Mouse (Mus musculus) stomach, postnatal 0 days (tissue): Measurements from ENCODE around the gene Acaca. TPM values are rescaled to one million over a fixed set of nuclear protein-coding genes. Genes with fewer than 3 reads are reported as not detected.
A peak's percentile ranks its signal among the peaks of the same experiment; 100 is the strongest.
"Not testable (repeated sequence)": the region's sequence is repeated elsewhere in the genome, so short reads cannot be mapped to it uniquely, and the experiment has no call there.

ENCODE experiments used
- ATAC-seq: fragments of 200-750 bp; cut with Nextera tagmentation; 2 replicates; pipeline ENCODE4 v1.8.0; 2017; ENCODE audit not compliant: low FRiP score, low TSS enrichment
- DNase-seq: peaks from one replicate; pipeline ENCODE4 v3.0.0-alpha.2; 2016; ENCODE audit warnings: low spot score
- H3K27ac ChIP-seq: fragments of 300-500 bp; sonication (generic); replicated peaks from 2 replicates; pipeline ENCODE4 v1.5.1; 2014; ENCODE audit warnings: mild to moderate bottlenecking, control low read depth
- H3K27me3 ChIP-seq: fragments of 300-500 bp; sonication (generic); 2 replicates; pipeline ENCODE4 v1.6.1; 2014; ENCODE audit warnings: low read length; ENCODE audit not compliant: control insufficient read depth, insufficient read depth
- H3K36me3 ChIP-seq: fragments of 300-500 bp; sonication (generic); 2 replicates; pipeline ENCODE4 v1.6.1; 2014; ENCODE audit warnings: low read length, mixed read lengths; ENCODE audit not compliant: control insufficient read depth, insufficient read depth
- H3K4me1 ChIP-seq: fragments of 300-500 bp; sonication (generic); replicated peaks from 2 replicates; pipeline ENCODE4 v1.6.1; 2014; ENCODE audit warnings: antibody characterized with exemption; ENCODE audit not compliant: control insufficient read depth, insufficient read depth
- H3K4me2 ChIP-seq: fragments of 300-500 bp; sonication (generic); replicated peaks from 2 replicates; pipeline ENCODE4 v1.6.1; 2014; ENCODE audit warnings: low read depth, mild to moderate bottlenecking, control low read depth, moderate library complexity
- H3K4me3 ChIP-seq: fragments of 300-500 bp; sonication (generic); 2 replicates; pipeline ENCODE4 v1.5.1; 2014; ENCODE audit warnings: low read depth, low read length, control low read depth
- H3K9ac ChIP-seq: fragments of 300-500 bp; sonication (generic); 2 replicates; pipeline ENCODE4 v1.6.1; 2014; ENCODE audit warnings: mild to moderate bottlenecking, low read length, control low read depth, mixed read lengths
- H3K9me3 ChIP-seq: fragments of 300-500 bp; sonication (generic); 2 replicates; pipeline ENCODE4 v1.6.1; 2016; ENCODE audit warnings: low read length; ENCODE audit not compliant: control insufficient read depth
- CTCF ChIP-seq: IDR thresholded peaks from 2 replicates; pipeline ENCODE4 v1.5.1; 2016; ENCODE audit warnings: antibody characterized with exemption, low read depth, mild to moderate bottlenecking, moderate library complexity
- EP300 ChIP-seq: optimal IDR thresholded peaks from 2 replicates; pipeline ENCODE3; 2016; ENCODE audit warnings: antibody characterized with exemption
- WGBS: fragments of 180-500 bp; shearing (Covaris S2); extraction: QIAGEN DNeasy Blood & Tissue Kit; methylation state at CpG from one replicate; pipeline ENCODE4 v1.1.7; 2014; 5-methylcytosine and 5-hydroxymethylcytosine counted together
- polyA plus RNA-seq: library from polyadenylated mRNA; unstranded; fragments of >200 nt; fragmentation: Nextera tagmentation; extraction: Ambion mirVana; gene quantifications from 2 replicates; pipeline ENCODE4 v1.2.1, GENCODE M21; 2015

Acaca gene
- polyA plus RNA-seq, 1 experiment from 2014 or later, result 4.5 TPM

DNA sequence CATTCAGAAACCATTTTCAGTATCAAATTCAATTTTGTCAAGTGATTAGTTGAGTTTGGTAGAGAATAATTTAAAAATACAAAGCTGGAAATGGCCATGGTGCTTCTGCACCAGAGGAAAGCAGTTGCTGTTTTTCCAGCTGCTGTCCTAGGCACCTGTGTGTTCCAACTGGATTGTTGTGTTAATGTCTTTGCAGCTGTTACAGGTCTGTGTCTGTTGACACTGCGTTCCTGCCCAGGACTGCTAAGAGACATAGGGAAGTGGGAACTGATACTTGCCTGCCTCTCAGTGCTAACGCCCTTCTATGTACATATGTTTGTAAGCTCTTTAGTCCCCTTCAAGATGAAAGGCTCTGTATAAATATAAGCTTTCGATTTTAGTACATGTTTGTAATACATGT lies 203.4 kb downstream of the Acaca start:
- Histone ChIP-seq H3K9me3 (no peaks in the 10 kb centered on the region), H3K4me3 (no peak overlapping the region), H3K36me3 (no peaks in the 10 kb centered on the region), H3K4me2 (no peak overlapping the region), H3K9ac (no peak overlapping the region), H3K4me1 (no peaks in the 10 kb centered on the region), H3K27ac (no peak overlapping the region), H3K27me3 (no peaks in the 10 kb centered on the region)
- DNase-seq (no peak), ATAC-seq (peak; percentile 32; the same call in 1 of the 2 replicates)
- WGBS, result 46% methylated on average over 3 of the region's 3 CpGs
- TF ChIP-seq EP300 (no peak), CTCF (no peak)

DNA sequence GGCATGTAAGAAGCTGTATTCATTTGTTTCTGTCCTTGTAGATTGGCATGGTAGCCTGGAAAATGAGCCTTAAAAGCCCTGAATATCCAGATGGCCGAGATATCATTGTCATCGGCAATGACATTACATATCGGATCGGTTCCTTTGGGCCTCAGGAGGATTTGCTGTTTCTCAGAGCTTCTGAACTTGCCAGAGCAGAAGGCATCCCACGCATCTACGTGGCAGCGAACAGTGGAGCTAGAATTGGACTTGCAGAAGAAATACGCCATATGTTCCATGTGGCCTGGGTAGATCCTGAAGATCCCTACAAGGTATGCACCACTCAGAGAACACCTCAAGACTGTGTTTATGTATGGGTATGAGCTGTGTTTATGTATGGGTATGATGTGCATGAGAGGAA lies 208.8 kb downstream of the Acaca start:
- 100% methylated on average over 5 of the region's 8 CpGs for WGBS
- DNase-seq, H3K4me2 ChIP-seq, H3K27me3 ChIP-seq, H3K36me3 ChIP-seq, H3K9ac ChIP-seq, H3K4me1 ChIP-seq, H3K9me3 ChIP-seq, H3K27ac ChIP-seq, H3K4me3 ChIP-seq, ATAC-seq: not testable (repeated sequence)

DNA sequence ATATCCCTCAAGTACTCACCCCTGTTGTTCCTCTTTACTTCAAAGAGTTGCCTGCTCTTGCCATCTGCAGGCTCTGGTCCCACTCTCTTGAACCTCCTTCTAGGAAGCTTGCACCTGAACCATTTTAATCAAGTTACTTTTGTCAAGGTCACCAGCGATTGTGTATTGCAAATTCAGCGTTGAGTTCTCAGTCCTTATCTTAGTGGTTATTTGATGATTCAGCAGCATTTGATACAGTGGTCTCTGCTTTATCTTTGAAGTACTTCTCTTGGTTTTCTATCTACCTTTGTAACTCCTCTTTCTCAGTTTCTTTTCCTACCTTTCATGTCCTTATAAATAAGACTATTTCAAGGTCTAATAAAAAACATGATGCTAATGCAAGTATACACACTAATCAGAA lies 211.2 kb downstream of the Acaca start:
- TF ChIP-seq CTCF, result no peak
- no peak for TF ChIP-seq EP300
- H3K4me2 ChIP-seq, result no peak overlapping the region
- no peak overlapping the region for H3K9ac ChIP-seq
- H3K9me3 ChIP-seq, result no peaks in the 10 kb centered on the region
- no peaks in the 10 kb centered on the region for H3K27me3 ChIP-seq
- H3K36me3 ChIP-seq, result no peaks in the 10 kb centered on the region
- 69% methylated on average over 2 of the region's 2 CpGs for WGBS
- no peaks in the 10 kb centered on the region for H3K4me1 ChIP-seq
- DNase-seq, result no peak
- no peak overlapping the region for H3K4me3 ChIP-seq
- ATAC-seq, result no peak
- H3K27ac ChIP-seq, result no peak overlapping the region

DNA sequence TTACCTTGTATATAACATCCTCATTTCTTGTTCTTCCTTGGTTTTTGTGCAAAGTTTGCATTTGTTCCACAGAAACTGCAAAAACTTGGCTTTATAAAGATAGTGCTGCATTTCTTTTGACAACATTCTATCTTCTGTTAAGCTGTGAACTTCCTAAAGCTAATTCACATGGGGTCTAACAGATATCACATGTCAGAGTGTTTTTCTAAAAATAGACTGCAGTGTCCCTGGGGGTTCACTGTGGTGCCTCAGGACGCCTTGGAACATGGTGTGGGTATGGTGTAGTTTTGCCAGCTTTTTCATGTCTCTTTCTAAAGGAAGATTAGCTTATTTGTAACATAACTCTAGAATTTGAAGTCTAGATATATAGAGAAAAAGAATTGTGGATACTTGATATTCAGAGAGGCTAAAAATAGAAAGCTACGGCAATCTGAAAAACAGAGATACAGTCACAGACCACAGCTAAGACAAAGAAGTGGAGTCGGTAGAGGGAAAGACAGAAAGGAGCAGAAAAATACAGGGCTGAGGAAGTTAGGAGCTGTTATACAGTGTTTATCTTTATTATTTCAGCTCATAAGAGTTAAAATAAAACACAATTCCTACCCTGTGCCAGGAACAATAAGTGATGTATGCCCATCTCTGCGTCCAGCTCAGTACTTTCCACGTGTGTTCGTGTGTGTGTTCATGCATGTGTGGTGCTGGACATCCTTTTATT lies 215.2 kb downstream of the Acaca start:
- no peak for DNase-seq
- H3K4me3 ChIP-seq, result no peak overlapping the region
- TF ChIP-seq EP300 (no peak), CTCF (no peak)
- H3K27me3 ChIP-seq, result no peaks in the 10 kb centered on the region
- H3K36me3 ChIP-seq, result no peaks in the 10 kb centered on the region
- H3K9me3 ChIP-seq, result no peaks in the 10 kb centered on the region
- no peak overlapping the region for H3K4me2 ChIP-seq
- H3K4me1 ChIP-seq, result no peaks in the 10 kb centered on the region
- ATAC-seq, result no peak
- 71% methylated on average over 6 of the region's 6 CpGs for WGBS
- no peak overlapping the region for H3K9ac ChIP-seq
- no peak overlapping the region for H3K27ac ChIP-seq

DNA sequence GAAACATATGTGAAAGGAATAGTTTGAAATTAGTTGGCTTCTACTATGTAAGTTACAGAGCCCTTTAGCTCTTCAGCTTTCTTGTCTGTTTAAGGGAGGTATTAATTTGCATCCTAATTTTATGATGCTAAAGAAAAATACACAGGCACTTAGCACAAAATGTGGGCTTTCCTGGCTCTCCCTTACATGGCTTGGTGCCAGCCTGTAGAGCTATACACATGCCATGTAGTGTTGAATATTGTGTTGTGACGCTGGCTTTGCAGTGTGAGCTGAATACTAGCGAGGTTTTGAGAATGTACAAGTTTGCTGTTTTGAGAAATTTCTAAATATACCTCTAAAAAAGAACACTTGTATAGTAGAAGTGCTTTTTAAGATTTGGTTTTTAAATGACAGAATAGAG lies 218.3 kb downstream of the Acaca start:
- Histone ChIP-seq H3K4me3 (no peak overlapping the region), H3K4me1 (no peaks in the 10 kb centered on the region), H3K9ac (no peak overlapping the region), H3K27me3 (no peaks in the 10 kb centered on the region), H3K9me3 (no peaks in the 10 kb centered on the region), H3K27ac (no peak overlapping the region), H3K4me2 (no peak overlapping the region), H3K36me3 (no peaks in the 10 kb centered on the region)
- 75% methylated on average over 2 of the region's 2 CpGs for WGBS
- ATAC-seq (no peak), DNase-seq (no peak)
- TF ChIP-seq CTCF (no peak), EP300 (no peak)

DNA sequence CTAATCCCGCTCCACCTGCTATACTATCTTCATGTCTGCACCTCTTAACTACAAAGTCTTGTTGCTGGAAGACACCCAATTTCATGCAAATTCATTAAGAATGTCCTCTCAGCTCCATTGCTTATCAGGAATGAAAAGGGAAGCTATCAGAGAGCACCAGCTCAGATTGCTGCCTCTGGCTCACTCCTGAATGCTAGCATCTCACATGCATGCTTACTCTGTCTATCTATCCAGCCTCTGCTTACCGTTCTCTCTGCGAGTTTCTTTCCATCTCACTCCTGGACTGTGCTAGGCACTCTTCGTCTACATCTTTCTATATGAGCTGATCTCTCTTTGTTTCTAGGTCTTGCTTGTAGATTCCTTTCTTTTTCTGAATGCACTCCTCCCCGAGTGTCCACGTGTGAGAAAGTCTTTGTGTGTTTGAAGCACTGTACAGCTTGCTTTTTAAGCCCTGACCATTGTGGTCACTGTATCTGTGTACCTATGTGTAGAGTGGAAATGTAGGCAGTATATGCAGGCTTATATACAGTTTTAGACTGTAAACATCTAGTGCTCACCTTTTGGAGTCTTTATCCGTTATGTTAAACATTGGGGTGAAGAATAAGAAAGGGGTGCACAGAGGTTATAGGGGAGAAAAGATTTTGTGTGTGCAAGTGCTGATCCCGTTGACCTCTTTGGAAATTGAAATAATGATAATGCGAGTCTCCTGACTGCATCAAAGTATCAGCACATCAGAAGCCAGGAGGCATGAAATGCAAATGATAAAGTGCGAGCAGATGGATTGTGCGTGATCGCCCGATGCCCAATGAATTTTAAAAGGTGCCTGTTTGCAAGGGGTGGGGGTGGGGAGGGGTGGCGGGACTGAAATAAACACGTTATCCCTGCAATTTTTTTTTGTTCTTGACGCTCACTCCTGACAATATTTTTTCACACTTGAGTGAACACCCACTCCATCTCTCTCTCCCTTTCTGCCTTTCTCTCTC lies 219.7 kb downstream of the Acaca start:
- Histone ChIP-seq H3K4me1 (no peaks in the 10 kb centered on the region), H3K27ac (no peak overlapping the region), H3K36me3 (no peaks in the 10 kb centered on the region), H3K4me3 (no peak overlapping the region), H3K4me2 (no peak overlapping the region), H3K9me3 (no peaks in the 10 kb centered on the region), H3K27me3 (no peaks in the 10 kb centered on the region), H3K9ac (no peak overlapping the region)
- DNase-seq (no peak), ATAC-seq (no peak)
- TF ChIP-seq CTCF, result no peak
- no peak for TF ChIP-seq EP300
- 82% methylated on average over 16 of the region's 16 CpGs for WGBS
